Mouse (Mus musculus): Measurements from ENCODE around the gene Btbd7. TPM values are rescaled to one million over a fixed set of nuclear protein-coding genes. Genes with fewer than 3 reads are reported as not detected.
A peak's percentile ranks its signal among the peaks of the same experiment; 100 is the strongest.

Gene Btbd7
- 0.26 and 0.35 TPM in 2 replicates for polyA plus RNA-seq (2012; ENCODE audit: insufficient read depth, low replicate concordance)

- TF ChIP-seq FLI1 (IDR thresholded peaks at IDR 0.05; ENCODE audit: low read length) = no peak
- TF ChIP-seq GATA1 (IDR thresholded peaks at IDR 0.05; ENCODE audit: borderline replicate concordance, low read length) = no peak
- H3K36me3 ChIP-seq (replicated peaks; ENCODE audit: low read length) = no peaks in the 10 kb centered on the region
Observed at GRCm38 (mm10) chr12:102878031-102878823, at the start of gene Btbd7. TSS of gene Btbd7 (minus strand) at chr12:102878471.

DNA sequence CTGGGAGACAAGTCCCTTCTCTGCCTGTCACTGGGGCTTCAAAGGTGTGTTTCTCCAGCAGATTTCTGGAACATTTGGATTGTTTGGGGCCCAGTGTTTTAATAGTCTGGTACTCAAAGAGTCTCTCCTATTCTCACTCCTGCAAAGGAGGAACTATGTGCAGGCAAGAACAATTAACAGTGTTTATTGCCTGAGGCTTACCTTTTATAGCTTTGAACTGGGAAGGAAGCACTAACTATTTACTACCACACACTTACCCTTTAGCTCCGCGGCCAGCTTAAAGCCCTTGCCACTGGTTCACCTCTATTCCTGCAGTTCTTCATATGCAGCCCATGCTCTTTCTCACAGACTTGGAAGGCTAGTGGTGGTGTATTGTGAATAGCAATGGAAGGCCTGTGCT is 37.8 kb upstream of the Btbd7 start:
- Histone ChIP-seq H3K27me3 (replicated peaks) (no peaks in the 10 kb centered on the region), H3K36me3 (replicated peaks; ENCODE audit: low read length) (no peaks in the 10 kb centered on the region), H3K9me3 (0 out of 2 replicates have a peak, but pooled peaks cover 4% of the 10 kb centered on the region), H3K4me3 (replicated peaks) (no peak overlapping the region), H3K4me1 (no peaks in the 10 kb centered on the region)
- TF ChIP-seq GATA1 (IDR thresholded peaks at IDR 0.05; ENCODE audit: borderline replicate concordance, low read length) (no peak), FLI1 (IDR thresholded peaks at IDR 0.05; ENCODE audit: low read length) (no peak)

More at GRCm38 (mm10) chr12:102878031-102878823, at the start of gene Btbd7:
- H3K27me3 ChIP-seq (replicated peaks) = peaks cover 5% of the 10 kb centered on the region
- peak within 1 kb of the TSS; percentile 92 for H3K4me3 ChIP-seq (replicated peaks)
- no peaks in the 10 kb centered on the region for H3K9me3 ChIP-seq
- peaks cover 31% of the 10 kb centered on the region for H3K4me1 ChIP-seq

GRCm38 (mm10) chr12:102908191-102908590 is 29.9 kb upstream of the Btbd7 start:
- H3K4me3 ChIP-seq (replicated peaks) = no peak overlapping the region
- no peaks in the 10 kb centered on the region for H3K36me3 ChIP-seq (replicated peaks; ENCODE audit: low read length)
- H3K4me1 ChIP-seq = no peaks in the 10 kb centered on the region
- TF ChIP-seq GATA1 (IDR thresholded peaks at IDR 0.05; ENCODE audit: borderline replicate concordance, low read length) (no peak), FLI1 (IDR thresholded peaks at IDR 0.05; ENCODE audit: low read length) (no peak)
- peaks cover under 1% of the 10 kb centered on the region for H3K27me3 ChIP-seq (replicated peaks)
- H3K9me3 ChIP-seq = 0 out of 2 replicates have a peak, but pooled peaks cover 4% of the 10 kb centered on the region

DNA sequence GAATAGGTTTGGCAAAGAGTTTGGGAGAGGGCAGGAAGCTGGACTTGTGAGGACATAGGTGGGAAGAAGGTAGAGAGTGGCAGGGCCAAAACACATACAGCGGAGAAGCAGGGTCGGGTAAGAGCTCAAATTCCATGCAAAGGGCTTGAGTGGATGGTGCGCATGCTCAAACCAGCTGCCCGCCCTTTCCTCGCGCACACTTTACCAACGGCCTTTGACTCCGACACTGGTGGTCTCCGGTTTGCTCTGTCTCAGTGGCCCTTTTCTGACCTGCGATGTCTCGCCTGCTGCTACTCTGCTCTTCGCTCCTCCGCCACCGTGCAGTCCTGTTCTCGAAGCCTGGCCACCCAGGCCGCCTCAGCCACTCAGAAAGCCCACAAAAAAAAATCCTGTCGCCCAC is 20.8 kb upstream of the Btbd7 start, which contains the start of gene Cox8c:
TSS of gene Cox8c (plus strand) at position 226 of the 400 bp plus-strand sequence.
- no peaks in the 10 kb centered on the region for H3K4me1 ChIP-seq
- no peaks in the 10 kb centered on the region for H3K36me3 ChIP-seq (replicated peaks; ENCODE audit: low read length)
- peaks cover 21% of the 10 kb centered on the region for H3K9me3 ChIP-seq
- peak within 1 kb of the TSS; percentile 10 for H3K4me3 ChIP-seq (replicated peaks)
- H3K27me3 ChIP-seq (replicated peaks) = peaks cover 2% of the 10 kb centered on the region
- no peak for TF ChIP-seq FLI1 (IDR thresholded peaks at IDR 0.05; ENCODE audit: low read length)

- Histone ChIP-seq H3K36me3 (replicated peaks; ENCODE audit: low read length) (no peaks in the 10 kb centered on the region), H3K27me3 (replicated peaks) (peaks cover 11% of the 10 kb centered on the region), H3K9me3 (peaks cover 21% of the 10 kb centered on the region), H3K4me1 (peaks cover 8% of the 10 kb centered on the region; the same call in 1 of the 2 replicates), H3K4me3 (replicated peaks) (no peak overlapping the region)
- TF ChIP-seq FLI1 (IDR thresholded peaks at IDR 0.05; ENCODE audit: low read length) = no peak
- TF ChIP-seq GATA1 (IDR thresholded peaks at IDR 0.05; ENCODE audit: borderline replicate concordance, low read length) = no peak
Observed at GRCm38 (mm10) chr12:102888568-102888967, 10.3 kb upstream of the Btbd7 start.

DNA sequence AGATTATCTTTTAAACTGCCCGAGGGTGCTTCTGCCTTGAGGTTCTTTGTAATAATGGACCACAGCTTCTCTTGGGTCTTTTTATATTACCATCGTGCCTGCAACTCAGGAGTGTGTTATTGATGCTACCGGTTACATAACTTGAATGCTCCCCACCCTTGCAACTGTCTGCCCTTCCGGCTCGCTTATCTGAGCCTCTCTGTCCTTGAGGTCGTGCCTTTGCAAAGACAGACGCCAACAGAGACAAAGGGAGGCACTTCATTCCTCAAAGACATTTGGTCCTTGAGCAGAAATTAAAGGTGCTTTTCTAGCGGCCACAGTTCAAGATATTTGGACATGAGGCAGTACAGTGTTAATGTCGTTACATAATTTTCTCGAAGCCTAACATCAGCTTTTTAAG is 9.1 kb upstream of the Btbd7 start:
- TF ChIP-seq FLI1 (IDR thresholded peaks at IDR 0.05; ENCODE audit: low read length) (no peak), GATA1 (IDR thresholded peaks at IDR 0.05; ENCODE audit: borderline replicate concordance, low read length) (no peak)
- H3K27me3 ChIP-seq (replicated peaks) = peaks cover 11% of the 10 kb centered on the region
- peaks cover 19% of the 10 kb centered on the region for H3K9me3 ChIP-seq
- peaks cover 8% of the 10 kb centered on the region; the same call in 1 of the 2 replicates for H3K4me1 ChIP-seq
- H3K4me3 ChIP-seq (replicated peaks) = no peak overlapping the region
- H3K36me3 ChIP-seq (replicated peaks; ENCODE audit: low read length) = no peaks in the 10 kb centered on the region

DNA sequence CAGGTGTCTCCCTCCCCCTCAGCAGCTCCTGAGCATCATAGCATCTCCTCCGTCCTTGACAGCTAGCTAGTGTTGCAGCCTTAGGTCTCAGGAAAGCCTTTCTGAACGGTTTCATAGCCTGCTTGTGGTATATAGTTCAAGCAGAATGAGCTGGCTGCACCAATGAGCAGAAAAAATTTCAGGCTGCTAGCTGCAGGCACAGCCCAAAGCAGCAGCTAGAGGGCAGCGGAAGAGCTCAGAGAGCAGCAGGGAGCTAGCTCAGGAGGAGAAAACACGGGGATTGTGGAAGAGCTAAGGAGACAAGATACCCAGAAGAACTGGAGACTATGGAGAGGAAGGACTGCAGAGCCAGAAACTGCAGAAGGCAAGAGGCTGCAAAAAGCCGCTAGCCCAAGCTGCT is 7.5 kb upstream of the Btbd7 start:
- TF ChIP-seq FLI1 (IDR thresholded peaks at IDR 0.05; ENCODE audit: low read length) = no peak
- no peak for TF ChIP-seq GATA1 (IDR thresholded peaks at IDR 0.05; ENCODE audit: borderline replicate concordance, low read length)
- H3K9me3 ChIP-seq = peaks cover 5% of the 10 kb centered on the region; the same call in 1 of the 2 replicates
- H3K4me3 ChIP-seq (replicated peaks) = no peak overlapping the region
- peaks cover 8% of the 10 kb centered on the region; the same call in 1 of the 2 replicates for H3K4me1 ChIP-seq
- no peaks in the 10 kb centered on the region for H3K36me3 ChIP-seq (replicated peaks; ENCODE audit: low read length)
- H3K27me3 ChIP-seq (replicated peaks) = peaks cover 16% of the 10 kb centered on the region

GRCm38 (mm10) chr12:102878901-102879300 is 630 bp upstream of the Btbd7 start:
- H3K9me3 ChIP-seq = no peaks in the 10 kb centered on the region
- H3K4me1 ChIP-seq = peaks cover 31% of the 10 kb centered on the region
- TF ChIP-seq FLI1 (IDR thresholded peaks at IDR 0.05; ENCODE audit: low read length) (no peak), GATA1 (IDR thresholded peaks at IDR 0.05; ENCODE audit: borderline replicate concordance, low read length) (no peak)
- H3K27me3 ChIP-seq (replicated peaks) = peaks cover 5% of the 10 kb centered on the region
- peak overlapping the region; percentile 92 for H3K4me3 ChIP-seq (replicated peaks)
- H3K36me3 ChIP-seq (replicated peaks; ENCODE audit: low read length) = no peaks in the 10 kb centered on the region

- H3K4me3 ChIP-seq (replicated peaks) = peak overlapping the region; percentile 92
- TF ChIP-seq FLI1 (IDR thresholded peaks at IDR 0.05; ENCODE audit: low read length) (no peak), GATA1 (IDR thresholded peaks at IDR 0.05; ENCODE audit: borderline replicate concordance, low read length) (no peak)
- no peaks in the 10 kb centered on the region for H3K36me3 ChIP-seq (replicated peaks; ENCODE audit: low read length)
- peaks cover 5% of the 10 kb centered on the region for H3K27me3 ChIP-seq (replicated peaks)
- H3K4me1 ChIP-seq = peaks cover 31% of the 10 kb centered on the region
- no peaks in the 10 kb centered on the region for H3K9me3 ChIP-seq
Observed at GRCm38 (mm10) chr12:102877301-102878030, 805 bp downstream of the Btbd7 start.

GRCm38 (mm10) chr12:102870527-102870926 is 7.7 kb downstream of the Btbd7 start:
- no peak overlapping the region for H3K4me3 ChIP-seq (replicated peaks)
- H3K9me3 ChIP-seq = no peaks in the 10 kb centered on the region
- H3K27me3 ChIP-seq (replicated peaks) = no peaks in the 10 kb centered on the region
- peaks cover 24% of the 10 kb centered on the region for H3K4me1 ChIP-seq
- TF ChIP-seq GATA1 (IDR thresholded peaks at IDR 0.05; ENCODE audit: borderline replicate concordance, low read length) = no peak
- no peak for TF ChIP-seq FLI1 (IDR thresholded peaks at IDR 0.05; ENCODE audit: low read length)
- peaks cover 4% of the 10 kb centered on the region for H3K36me3 ChIP-seq (replicated peaks; ENCODE audit: low read length)
